In the genomic region with DNA sequence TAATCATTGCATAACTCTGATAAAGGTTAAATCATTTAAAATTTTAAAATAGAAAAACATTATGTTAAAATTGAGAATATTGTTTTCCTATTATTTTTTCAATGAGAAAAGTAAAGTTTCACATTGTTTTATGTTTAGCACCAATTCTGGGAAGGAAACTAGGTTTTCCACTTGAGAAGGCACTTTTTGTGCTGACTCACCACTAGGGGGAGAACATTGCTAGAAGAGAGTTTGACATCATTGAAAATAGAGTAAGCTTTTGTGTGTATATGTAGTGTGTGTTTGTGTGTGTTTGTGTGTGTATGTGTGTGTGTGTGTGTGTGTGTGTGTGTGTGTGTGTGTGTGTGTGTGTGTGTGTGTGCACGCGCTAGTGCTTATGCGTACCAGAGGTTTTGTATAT, we compare ENCODE assay signal across 9 mouse cellular contexts.
DNase-seq lines count a peak whose midpoint lies in the region; ATAC-seq and TF ChIP-seq lines count a peak whose summit lies in the region.
"Had no signal": no experiment of that assay in that cellular context is flagged by ENCODE, and none has a peak within 500 bp of the region (broad histone marks: within the 10 kb centered on the region; RNA-seq: fewer than 3 reads in every experiment).

No protein-coding gene starts in this region.

- 0 out of 2 replicates have a peak, but pooled peaks cover 5% of the 10 kb centered on the region for H3K9me3 ChIP-seq in kidney, embryonic 14.5 days (ENCODE audit: control insufficient read depth, low read length)
- H3K9me3 ChIP-seq in ES-E14 (ENCODE audit: control insufficient read depth, insufficient read depth, low read depth, low read length), result no peaks in the 10 kb centered on the region

- in situ Hi-C loops in ES-E14 (cut with MboI; ENCODE audit: low sequenced_read_pairs in 2 of 2, unreplicated experiment in 2 of 2), result no loop called here

- H3K27ac ChIP-seq in kidney, embryonic 14.5 days (ENCODE audit: low read depth, low read length), result no peak overlapping the region
- H3K27ac ChIP-seq in ES-E14 (ENCODE audit: insufficient read depth, low read depth, low read length, poor library complexity, severe bottlenecking), result no peak overlapping the region
- H3K27ac ChIP-seq: embryonic facial prominence, embryonic 15.5 days had no signal

- ATAC-seq in kidney, embryonic 14.5 days (ENCODE audit: low FRiP score, low TSS enrichment), result no peak
- ATAC-seq in megakaryocyte, adult 5-6 weeks (ENCODE audit: poor library complexity, severe bottlenecking), result peak; percentile 70
- no peak for ATAC-seq in erythroid progenitor cell, adult 5-6 weeks (replicated peaks; ENCODE audit: low FRiP score, poor library complexity, severe bottlenecking)
- no peak for ATAC-seq in erythroblast, adult 5-6 weeks (replicated peaks; ENCODE audit: low FRiP score, poor library complexity, severe bottlenecking)

- 74% methylated on average over 3 of the region's 3 CpGs for WGBS in kidney, embryonic 14.5 days

- no peak overlapping the region for H3K9ac ChIP-seq in kidney, embryonic 14.5 days (ENCODE audit: low read depth, low read length)
- no peak overlapping the region for H3K9ac ChIP-seq in ES-E14 (ENCODE audit: insufficient read depth, low read depth, low read length, poor library complexity, severe bottlenecking)
- H3K9ac ChIP-seq: embryonic facial prominence, embryonic 15.5 days had no signal

- H3K27me3 ChIP-seq in kidney, embryonic 14.5 days (ENCODE audit: control insufficient read depth, insufficient read depth, low read length), result no peaks in the 10 kb centered on the region
- H3K27me3 ChIP-seq: embryonic facial prominence, embryonic 15.5 days had no signal

- no peak overlapping the region for H3K4me2 ChIP-seq in kidney, embryonic 14.5 days (replicated peaks; ENCODE audit: low read depth, low read length)
- H3K4me2 ChIP-seq: embryonic facial prominence, embryonic 15.5 days had no signal

- H3K4me1 ChIP-seq in kidney, embryonic 14.5 days (ENCODE audit: control insufficient read depth, insufficient read depth, low read length), result no peaks in the 10 kb centered on the region
- no peaks in the 10 kb centered on the region for H3K4me1 ChIP-seq in ES-E14 (ENCODE audit: control insufficient read depth in 2 of 2, insufficient read depth in 2 of 2, low read length in 2 of 2, poor library complexity in 1 of 2)
- H3K4me1 ChIP-seq: embryonic facial prominence, embryonic 15.5 days had no signal

- peak; percentile 45 for DNase-seq in kidney, adult 9 months
- peak; percentile 8 for DNase-seq in ES-E14 (ENCODE audit: low read depth, low spot score)
- DNase-seq in brain, embryonic 18.5 days (ENCODE audit: low read depth, low spot score), result peak; percentile 37
- no peak for DNase-seq in ovary, postnatal 14 days (ENCODE audit: low spot score)

- no peaks in the 10 kb centered on the region for H3K36me3 ChIP-seq in kidney, embryonic 14.5 days (ENCODE audit: control insufficient read depth, insufficient read depth, low read length)
- H3K36me3 ChIP-seq in ES-E14 (ENCODE audit: control insufficient read depth, insufficient read depth, low read length, poor library complexity, severe bottlenecking), result no peaks in the 10 kb centered on the region
- H3K36me3 ChIP-seq: embryonic facial prominence, embryonic 15.5 days had no signal

- no peak overlapping the region for H3K4me3 ChIP-seq in kidney, embryonic 14.5 days (ENCODE audit: low read length)
- H3K4me3 ChIP-seq in ES-E14 (ENCODE audit: insufficient read depth in 1 of 2, low read depth in 1 of 2, low read length in 2 of 2, poor library complexity in 1 of 2, severe bottlenecking in 1 of 2), result no peak overlapping the region
- H3K4me3 ChIP-seq: embryonic facial prominence, embryonic 15.5 days had no signal

TF ChIP-seq in ES-E14, 5 proteins besides CTCF, POLR2A, EP300 and RAD21:
- TF ChIP-seq ZC3H11A (IDR thresholded peaks at IDR 0.05; ENCODE audit: borderline replicate concordance, low read depth, low read length) (no peak), CHD2 (IDR thresholded peaks at IDR 0.05; ENCODE audit: low read depth, low read length) (no peak), HCFC1 (IDR thresholded peaks at IDR 0.05; ENCODE audit: borderline replicate concordance, insufficient read depth, low read length) (no peak), MAFK (IDR thresholded peaks at IDR 0.05; ENCODE audit: insufficient read depth, low read depth, low read length) (peak; percentile 68)
